Mouse (Mus musculus) c-Kit-positive CD71-positive TER-119-negative erythroid progenitor cells, embryonic 14.5 days (primary cell): ENCODE data around the gene Cacna1e.

Source experiments
- DNase-seq: peaks from one replicate; pipeline ENCODE4 v3.0.0-alpha.2; 2013; ENCODE audit warnings: low read depth

Gene Cacna1e

DNA sequence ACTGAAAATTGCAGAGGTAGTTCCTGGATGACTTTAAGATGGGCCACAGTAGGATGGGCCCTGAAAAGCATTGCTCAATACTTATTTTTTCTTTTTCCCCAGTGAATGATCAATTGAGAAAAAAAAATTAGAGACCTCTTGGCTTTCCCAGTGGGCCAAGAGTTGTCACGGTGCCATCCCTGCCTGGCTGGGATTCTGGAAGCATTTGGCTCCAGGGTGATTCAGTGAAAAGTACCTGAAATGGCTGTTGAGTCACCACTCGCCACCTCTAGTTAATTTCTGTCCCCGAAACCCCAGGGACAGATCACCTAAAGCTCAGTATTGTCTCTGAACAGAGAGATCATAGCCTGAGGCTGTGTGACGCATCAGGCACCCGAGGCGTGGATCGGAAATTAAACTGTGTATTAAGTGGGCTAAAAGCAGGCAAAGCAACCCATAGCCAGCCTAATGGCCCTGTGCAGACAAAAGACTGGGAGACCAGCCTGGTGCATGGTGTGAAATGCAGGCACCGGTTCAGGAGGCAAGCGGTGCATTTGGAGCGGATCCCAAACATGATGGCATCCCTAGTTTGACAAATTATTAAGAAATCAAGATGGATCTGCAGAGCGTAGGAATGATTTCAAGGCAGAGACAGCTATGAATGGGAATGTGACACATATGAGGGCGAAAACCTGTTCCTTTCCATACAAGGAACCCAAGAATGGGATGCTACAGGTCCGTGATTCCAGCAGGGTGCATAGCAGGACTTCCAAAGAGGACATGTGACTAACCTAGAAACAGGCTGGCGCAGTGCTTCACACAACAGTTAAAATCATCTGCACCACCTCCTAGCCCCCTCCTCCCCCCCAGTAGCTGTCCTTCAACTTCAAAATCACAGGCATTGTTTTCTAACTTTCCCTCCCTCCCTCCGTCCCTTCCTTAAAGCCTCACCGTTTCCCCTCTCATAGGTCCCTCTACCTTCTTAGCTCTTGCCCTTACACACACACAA lies 261.3 kb downstream of the Cacna1e start:
- no peak for DNase-seq

DNA sequence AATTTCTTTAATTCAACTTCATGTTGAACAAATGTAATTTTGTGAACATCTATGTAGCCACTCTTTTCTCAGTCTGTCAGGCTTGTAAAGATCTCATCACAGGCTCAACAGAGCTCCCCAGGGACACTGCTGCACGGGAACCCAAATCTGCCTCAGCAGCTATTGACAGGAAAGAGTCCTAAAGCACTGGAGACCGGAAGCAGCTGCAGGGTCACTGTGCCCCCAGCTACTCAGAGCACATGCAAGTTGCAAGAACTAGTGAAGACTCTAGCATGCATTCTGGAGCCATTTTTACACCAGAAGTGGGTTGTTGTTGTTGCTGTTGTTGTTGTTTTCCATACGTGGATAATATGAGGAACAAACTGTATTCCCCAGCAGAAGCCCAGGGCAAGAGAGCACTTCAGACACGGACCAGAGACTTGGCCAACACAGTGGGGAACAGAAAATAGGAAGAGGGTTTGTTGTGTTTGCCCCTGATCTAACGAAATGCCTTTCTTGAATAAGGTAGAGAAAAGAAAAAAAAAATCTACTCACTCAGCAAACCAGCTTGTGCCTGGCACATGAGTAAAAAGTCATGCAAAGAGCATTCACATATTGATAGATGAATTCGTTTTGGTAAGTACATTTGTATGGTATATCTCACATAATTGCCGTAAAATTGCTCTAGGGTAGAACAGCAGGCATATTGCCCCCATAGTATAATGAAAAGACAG lies 266.4 kb downstream of the Cacna1e start:
- no peak for DNase-seq

DNA sequence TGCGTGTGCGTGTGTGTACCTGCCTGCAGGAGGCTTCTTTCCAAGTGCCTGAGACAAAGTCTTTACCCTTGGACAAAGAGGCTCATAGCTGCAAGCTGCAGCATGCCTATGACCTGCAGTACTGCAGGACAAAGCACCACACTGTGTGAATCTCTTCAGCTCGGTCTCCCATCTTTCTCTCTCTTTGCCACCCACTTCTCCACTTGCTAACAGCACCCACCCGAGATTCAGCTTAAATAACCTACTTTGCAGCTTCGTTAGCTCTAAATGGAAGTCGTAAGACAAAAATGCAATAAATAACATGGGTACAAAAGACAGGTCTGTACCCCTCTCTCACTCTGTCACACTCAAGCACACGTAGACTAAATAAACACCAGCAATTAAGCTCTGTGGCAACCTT lies 268.5 kb downstream of the Cacna1e start:
- no peak for DNase-seq

DNA sequence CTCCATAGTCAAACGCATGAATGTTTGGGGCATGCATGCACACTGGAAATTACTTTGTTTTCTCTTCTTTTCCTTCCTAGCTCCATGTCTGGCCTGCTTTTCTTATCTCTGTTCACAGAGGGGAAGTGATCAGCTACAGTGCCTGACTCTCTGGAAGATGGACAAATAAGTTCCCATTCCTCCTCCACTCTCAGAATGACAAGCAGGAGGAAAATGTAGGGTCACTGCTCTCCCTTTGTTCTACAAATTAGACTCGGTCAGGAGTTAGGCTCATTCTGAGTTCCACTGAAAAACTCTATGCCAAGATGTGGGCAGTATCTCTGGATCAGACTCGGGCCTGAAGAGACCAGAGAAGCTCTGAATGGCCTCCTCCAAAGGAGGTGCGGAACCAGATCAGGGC lies 275.8 kb downstream of the Cacna1e start:
- no peak for DNase-seq

DNA sequence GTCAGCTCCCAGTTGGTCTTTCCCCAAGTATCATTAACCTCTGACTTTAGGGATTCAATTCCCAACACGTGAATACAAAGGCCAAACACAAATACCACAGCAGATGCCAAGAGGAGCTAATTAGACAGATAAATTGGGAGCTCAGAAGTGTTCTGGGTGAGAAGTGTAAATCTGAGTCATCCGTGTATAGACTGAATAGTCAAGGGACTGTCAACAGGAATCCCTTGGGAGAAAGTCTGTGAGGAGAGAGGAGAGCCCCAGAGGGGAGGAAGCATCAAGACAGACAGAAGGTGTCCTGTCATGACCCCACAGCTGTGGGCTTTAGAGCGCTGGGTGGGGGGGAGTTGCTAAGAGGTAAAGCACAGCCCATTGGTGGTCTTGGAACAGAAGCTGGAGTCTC lies 276.9 kb downstream of the Cacna1e start:
- no peak for DNase-seq

DNA sequence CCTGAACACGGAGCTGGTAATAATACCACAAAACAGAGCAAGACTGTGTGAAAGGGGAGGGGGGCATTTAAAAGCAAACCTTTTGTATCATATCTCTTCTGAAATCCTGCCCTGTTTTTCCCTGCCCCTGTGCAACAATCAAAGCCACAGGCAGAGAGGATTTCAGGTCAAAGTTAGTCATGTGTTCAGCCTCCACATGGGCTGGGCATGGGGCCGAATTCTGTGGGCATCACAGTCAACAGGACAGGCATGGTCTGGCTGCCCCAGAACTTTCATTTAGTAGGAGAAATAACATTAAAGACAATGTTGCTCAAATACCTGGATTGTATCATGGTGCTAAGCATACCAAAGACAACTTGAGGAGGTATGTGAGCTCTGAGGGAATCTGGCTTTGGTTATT lies 278.7 kb downstream of the Cacna1e start:
- no peak for DNase-seq

DNA sequence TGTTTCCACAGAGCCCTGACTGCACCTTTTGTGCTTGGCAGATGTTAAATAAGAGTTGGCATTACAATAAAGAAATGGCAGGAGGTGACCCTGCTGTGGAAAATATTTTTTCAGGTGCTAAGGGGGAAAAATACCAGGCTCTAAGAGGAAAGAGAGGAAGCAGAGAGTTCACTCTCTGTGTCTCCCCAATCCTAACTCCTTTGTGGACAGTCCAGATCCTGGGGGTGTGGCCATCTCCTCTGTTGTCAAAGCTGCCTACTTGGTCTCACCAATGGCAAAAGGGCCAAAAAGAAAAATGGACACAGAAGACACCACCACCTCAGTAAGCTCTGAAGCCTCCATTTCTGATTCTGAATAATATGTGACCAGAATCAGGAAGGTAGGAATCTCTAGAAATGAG lies 280.5 kb downstream of the Cacna1e start:
- DNase-seq, result no peak

DNA sequence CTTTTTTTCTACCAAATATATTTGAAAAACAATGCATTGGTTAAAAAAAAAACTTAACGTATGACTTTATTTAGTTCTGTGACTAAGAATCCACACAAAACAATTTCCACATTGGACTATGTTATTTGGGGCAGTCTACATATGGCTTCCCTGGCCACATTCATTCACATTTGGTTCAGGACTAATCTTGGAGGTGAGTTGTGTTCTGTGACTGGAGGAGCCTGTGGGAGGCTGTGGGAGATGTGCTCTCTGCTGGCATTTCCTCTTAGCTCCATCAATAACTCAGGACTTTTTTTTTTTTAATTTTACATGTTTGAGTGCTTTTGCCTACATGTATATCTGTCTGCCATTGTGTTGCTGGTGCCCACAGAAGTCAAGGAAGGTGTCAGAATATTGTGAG lies 281.8 kb downstream of the Cacna1e start:
- no peak for DNase-seq

DNA sequence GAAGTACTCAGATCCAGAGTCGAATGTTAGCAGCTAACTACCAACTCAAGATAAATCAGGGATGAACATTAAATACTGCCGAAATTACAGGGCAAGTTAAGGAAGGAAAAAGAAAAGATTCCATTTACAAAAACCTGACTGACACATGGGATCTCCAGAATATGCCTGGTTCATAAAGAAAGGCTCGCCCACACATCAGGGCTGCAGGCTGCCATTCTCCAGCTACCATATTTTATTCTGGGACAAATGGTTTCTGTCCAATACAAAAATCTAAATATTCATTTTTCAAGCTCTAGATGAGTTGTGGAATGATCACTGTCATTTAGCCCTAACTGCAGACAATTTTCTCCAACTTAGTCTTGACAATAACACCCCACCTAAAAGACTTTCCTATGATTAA lies 301.8 kb downstream of the Cacna1e start:
- no peak for DNase-seq

DNA sequence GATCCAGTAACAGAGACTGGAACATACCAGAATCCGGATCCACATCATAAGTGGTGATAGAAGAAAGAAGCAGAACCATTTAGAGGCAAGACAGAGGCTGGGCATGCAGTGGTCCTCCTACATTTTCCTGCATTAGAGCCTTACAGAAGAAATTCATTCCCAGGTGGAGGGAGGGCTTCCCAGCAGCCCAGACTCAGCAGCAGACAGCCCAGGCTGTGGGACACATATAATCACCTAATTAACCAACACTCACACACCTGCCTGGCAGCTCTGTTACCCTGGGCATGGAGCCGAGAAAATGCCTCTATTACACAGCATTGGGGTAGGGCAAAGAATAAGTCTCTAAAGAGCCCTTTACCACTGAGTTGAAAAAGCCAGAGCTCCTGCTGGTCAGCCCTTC lies 304.4 kb downstream of the Cacna1e start:
- DNase-seq, result no peak

DNA sequence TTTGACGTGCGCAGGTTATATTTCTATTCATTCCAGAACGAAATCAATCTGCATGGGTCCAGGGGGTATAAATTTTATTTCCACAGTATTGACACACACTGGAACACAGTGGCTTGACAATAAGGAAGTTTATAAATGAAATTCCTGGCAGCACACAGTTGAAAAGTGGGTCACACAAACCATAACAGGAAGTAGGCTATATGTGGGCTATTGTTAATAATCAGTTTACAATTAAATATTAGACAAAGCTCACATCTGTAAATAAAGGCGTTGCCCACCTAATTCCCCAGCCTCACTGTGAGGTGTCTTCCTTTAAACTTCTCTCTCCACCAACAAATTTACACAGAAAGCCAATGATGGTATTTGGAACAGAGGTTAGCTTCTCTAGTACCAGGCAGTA lies 305.6 kb downstream of the Cacna1e start:
- no peak for DNase-seq

DNA sequence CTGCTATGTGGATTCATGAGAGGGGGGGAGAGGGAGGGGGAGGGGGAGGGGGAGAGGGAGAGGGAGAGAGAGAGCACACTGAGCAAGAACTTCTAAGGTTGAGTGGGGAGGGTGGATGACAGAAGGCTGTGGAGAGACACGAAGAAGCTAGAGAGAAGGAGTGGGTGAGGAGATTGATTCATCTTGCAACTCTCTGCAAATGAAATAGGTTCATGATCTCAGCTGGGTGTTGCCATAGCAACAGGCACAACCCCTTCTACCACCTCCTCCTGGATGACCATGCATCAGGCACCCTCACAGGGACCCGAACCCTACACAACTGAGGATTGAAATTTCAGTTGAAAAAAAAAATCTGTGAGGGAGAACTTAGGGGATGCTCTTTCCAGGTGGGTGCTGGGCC lies 307.9 kb downstream of the Cacna1e start:
- no peak for DNase-seq

DNA sequence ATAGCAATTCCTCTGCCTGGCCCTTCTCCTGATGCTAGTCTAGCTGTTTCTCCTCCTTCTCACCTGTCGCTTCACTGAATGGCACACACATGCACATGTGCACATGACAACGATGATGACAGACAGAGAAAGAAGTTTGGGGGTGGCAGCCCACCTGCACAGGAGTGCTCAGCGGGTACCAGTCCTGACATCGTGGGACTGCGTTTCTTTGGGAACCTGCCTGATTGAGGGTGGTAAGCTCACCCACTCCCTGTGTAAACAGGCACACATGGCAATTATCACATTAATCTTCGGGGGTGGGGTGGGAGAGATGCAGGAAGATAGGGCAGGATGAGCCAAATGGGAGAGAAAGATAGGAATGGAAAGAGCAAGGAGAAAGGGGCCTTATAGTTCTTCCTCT lies 318.3 kb downstream of the Cacna1e start:
- no peak for DNase-seq

DNA sequence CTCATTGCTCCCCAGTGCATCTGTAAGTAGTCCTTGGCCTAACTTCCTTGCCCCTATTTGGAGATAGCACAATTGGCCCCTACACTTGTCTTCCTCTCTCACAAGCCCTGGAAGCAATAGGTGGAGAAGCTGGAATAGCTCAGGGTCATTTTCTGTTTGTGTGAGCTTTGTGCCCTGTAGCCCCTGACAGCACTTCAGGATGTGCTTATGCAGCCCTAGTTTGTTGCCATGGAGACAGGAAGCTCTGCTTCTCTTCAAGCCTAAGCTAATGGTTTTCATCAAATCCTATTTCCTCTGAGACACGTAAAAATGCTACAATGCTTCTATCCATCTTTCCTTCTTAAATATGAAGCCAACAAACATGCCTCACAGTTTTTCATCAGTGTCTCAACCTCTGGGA lies 328.5 kb downstream of the Cacna1e start:
- no peak for DNase-seq

DNA sequence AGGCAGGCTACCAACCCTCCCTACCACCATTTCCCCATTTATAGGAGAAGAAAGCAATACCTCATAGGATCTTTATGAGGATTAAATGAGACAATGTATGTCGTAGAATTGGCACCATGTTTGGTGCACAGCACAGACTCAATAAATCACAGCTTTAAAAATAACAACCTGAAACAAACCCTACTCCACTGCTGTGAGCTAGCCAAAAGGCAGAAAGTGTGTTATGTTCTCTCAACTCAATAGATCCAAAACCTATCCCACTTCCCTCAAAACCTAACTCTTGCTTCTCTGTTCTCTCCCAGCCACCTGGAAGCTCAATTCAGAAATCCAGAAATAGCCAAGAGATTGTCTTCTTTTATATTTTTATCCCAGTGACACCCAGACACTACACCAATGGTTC lies 331.2 kb downstream of the Cacna1e start:
- no peak for DNase-seq

DNA sequence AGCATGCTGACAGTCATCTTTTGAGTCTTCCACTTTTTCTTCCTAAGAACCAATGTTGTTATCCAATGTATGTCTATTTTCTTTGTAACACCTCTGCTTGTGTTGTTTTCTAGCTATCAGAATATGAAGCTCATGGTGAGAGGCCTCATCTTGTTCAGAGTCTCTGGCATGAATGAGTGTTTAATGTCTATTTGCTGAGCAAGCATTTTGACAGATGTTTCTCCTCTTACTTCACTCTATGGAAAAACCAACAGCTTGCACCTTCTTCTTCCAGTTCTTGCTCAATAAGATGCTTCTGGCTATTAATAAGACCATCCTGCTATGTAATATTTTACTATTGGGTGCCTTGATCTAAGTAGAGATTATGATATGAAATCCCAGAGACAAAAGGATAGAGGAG lies 346.9 kb downstream of the Cacna1e start:
- DNase-seq, result no peak

DNA sequence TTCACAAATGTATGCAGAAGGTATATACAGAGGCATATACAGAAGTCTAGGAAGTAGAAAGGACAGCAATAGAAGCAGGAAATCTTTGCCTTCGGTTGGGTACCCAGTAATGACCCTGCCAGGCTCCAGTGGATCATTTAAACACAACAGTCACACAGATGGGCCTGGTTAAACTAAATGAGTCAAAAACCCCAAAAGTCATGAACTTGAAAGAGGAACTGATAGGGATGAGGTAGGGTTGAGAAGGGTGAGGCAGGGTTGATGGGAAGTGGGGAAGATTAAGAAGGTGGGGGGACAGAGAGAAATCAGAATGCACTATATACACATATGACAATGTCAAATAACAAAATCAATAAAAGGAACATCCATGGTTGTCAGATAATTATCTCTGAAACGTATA lies 347.5 kb downstream of the Cacna1e start:
- no peak for DNase-seq

DNA sequence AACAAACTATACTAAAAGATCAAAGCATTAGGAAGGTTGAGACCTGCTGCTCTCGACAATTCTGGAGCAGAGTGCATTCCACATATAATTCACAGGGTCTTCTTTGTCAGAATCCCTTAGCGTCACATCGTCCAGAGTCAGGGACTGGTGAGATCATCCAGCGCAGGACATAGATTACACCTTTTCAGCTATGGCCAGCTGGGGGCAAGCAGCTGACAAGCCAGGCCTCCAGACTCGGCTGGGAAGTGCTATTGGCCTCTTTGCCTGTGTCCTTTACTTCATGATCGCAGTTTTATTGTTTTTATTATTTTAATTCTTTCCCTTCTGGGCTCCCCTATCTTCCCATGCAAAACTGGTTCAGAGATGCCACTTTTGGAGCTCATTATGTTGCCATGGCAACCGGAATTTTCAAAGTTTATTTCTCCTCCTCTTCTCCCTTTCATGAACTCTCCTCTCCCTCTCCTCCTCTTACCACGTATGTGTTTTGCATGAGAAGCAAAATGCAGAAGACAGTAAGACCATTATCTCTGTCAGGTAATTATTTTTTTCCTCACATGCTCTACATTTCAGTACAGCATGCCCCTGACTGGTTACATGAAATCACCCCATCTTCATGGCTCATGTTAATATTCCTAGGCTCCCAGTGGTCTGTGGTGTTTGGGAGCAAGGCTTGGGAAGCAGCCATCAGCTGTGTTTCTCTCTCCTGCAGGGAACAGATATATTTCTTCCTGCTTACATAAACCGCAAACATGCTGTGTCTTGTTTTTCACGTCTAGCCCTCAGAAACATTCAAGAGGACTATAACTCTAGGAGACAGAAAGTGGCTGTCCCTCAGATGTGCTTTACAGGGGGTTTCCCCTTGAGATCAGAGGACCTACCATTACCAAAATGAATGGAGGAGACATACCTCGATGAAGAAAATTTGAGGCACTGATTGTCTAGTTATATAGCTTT lies 351.0 kb downstream of the Cacna1e start:
- DNase-seq, result no peak

DNA sequence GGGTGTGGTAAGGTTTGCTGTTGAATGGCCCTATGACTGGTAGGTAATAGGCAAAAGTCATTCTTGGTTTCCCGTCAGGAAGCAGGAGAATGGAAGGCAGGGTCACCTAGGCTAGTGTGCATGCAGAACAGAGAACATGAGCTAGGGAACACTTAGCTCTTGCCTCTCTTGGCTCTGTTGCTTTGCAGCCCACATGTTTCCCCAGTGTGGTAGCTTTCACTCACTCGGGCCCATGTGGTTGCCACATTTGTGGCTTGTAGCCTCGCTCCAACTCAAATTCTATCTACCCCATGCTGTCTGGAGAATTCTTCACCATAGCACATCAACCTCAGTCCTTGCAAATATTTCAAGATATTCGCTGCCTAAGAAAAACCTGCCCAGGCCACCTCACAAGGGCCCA lies 354.6 kb downstream of the Cacna1e start:
- DNase-seq, result no peak

DNA sequence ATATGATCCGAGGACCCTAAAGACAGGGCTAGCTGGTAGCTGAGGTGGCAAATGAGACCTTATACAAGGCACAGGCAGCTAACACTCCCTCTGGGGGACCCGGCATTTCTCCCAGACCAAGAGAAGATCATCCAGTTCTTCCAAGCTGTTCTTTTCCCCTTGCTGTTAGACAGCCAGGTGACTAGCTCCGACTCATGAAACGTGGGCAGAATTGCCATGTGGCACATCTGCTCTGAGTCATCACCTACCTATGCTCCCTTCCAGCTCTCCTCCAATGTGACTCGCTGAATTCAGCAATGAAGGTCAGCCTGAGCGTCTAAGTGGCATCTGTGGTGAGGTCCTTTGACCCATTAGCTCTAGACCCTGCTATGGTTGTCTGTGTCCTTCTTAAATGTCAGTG lies 355.5 kb downstream of the Cacna1e start:
- no peak for DNase-seq

DNA sequence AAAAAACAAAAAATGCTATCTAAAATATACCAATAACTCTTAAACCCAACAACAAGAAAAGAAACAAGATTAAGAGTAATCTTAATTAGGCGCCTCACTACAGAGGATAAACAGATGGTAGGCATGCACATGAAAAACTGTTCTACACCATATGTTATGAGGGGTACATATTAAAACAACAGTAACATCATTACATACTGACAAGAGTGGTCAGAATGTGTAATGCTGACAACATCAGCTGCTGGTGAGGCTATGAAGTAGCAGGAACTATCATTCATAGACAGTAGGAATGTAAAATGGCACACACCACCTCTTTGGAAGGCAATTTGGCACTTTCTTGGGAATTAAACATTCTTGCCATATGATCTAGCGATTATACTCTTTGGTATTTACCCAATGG lies 363.6 kb downstream of the Cacna1e start:
- no peak for DNase-seq

DNA sequence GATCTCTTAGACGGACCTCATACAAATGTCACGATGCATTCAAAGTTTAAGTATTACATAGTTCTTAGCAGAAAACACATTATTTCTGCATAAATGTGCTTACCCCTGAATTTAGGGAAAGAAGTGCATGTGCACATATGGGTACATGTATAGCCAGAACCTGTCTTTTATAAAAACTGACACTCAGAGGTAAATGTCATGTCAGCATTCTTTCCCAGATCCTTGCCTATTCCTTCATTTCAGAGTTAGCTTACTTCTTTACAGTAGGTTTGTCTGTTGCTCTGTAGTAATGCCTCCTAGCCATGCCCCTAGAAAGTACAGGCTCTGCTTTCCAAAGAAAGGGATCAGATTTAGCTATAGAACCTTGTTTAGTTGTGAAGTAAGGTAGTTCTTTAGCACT lies 369.0 kb downstream of the Cacna1e start:
- no peak for DNase-seq
